Mouse (Mus musculus) G1E (cell line): ENCODE data around the gene Pcca.

Experiments used
- CTCF ChIP-seq: IDR thresholded peaks from 2 replicates; pipeline ENCODE4 v1.5.1; 2012; ENCODE audit warnings: low read depth, low read length, inconsistent platforms, mixed read lengths
- GATA1 ChIP-seq: IDR thresholded peaks from 2 replicates; pipeline ENCODE4 v1.6.1; 2012; ENCODE audit warnings: borderline replicate concordance, low read length, inconsistent platforms, mixed read lengths
- POLR2AphosphoS5 ChIP-seq: IDR thresholded peaks from 2 replicates; pipeline ENCODE4 v1.6.1; 2012; ENCODE audit warnings: low read depth, low read length, inconsistent platforms; ENCODE audit not compliant: insufficient replicate concordance

DNA sequence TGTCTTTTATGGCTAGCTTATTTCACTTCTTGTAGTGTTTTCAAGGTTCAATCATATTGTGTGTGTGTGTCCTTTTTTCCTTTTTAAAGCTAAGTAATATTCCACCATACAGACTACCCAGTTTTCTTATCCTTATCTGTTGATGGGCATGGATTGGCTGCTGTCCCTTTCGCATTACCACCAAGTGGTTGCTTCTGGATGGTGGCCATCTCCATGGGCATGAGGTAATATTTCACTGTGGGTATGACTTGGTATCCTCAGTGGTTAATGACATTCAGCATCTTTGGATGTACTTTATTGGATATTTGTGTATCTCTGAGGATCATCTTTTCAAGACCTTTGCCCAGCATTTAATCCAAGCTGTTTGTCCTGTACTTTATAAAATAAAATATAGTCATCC lies 362.0 kb downstream of the Pcca start:
- TF ChIP-seq CTCF (no peak), POLR2AphosphoS5 (no peak), GATA1 (no peak)
